Mouse (Mus musculus) neural tube, embryonic 12.5 days (tissue): ENCODE measurements at regions not wholly inside any gene's neighbourhood (a gene's known extent, or its start where the extent isn't known, plus 50 kb on each side); places are given as distances from the start of the nearest gene placed in this dataset.

Experiments used
- ATAC-seq: fragments of 200-750 bp; cut with Nextera tagmentation; 2 replicates; pipeline ENCODE4 v1.8.0; 2017; ENCODE audit warnings: low read depth, mild to moderate bottlenecking, moderate TSS enrichment, moderate library complexity; ENCODE audit not compliant: low FRiP score
- H3K27ac ChIP-seq: fragments of 300-500 bp; sonication (generic); 2 replicates; pipeline ENCODE4 v1.5.1; 2016
- H3K27me3 ChIP-seq: fragments of 300-500 bp; sonication (generic); replicated peaks from 2 replicates; pipeline ENCODE4 v1.6.1; 2016; ENCODE audit warnings: mild to moderate bottlenecking
- H3K36me3 ChIP-seq: fragments of 300-500 bp; sonication (generic); 2 replicates; pipeline ENCODE4 v1.6.1; 2016; ENCODE audit warnings: mild to moderate bottlenecking
- H3K4me1 ChIP-seq: fragments of 300-500 bp; sonication (generic); 2 replicates; pipeline ENCODE4 v1.6.1; 2016
- H3K4me2 ChIP-seq: fragments of 300-500 bp; sonication (generic); replicated peaks from 2 replicates; pipeline ENCODE4 v1.6.1; 2016; ENCODE audit warnings: mild to moderate bottlenecking
- H3K4me3 ChIP-seq: fragments of 300-500 bp; sonication (generic); 2 replicates; pipeline ENCODE4 v1.5.1; 2016
- H3K9ac ChIP-seq: fragments of 300-500 bp; sonication (generic); 2 replicates; pipeline ENCODE4 v1.6.1; 2016; ENCODE audit warnings: mild to moderate bottlenecking
- H3K9me3 ChIP-seq: fragments of 300-500 bp; sonication (generic); 2 replicates; pipeline ENCODE4 v1.6.1; 2016; ENCODE audit warnings: mild to moderate bottlenecking
- WGBS: fragments of 180-500 bp; shearing (Covaris S2); methylation state at CpG from one replicate; pipeline ENCODE4 v1.1.7; 2016; 5-methylcytosine and 5-hydroxymethylcytosine counted together

- WGBS = 77% methylated on average over 6 of the region's 6 CpGs
- Histone ChIP-seq H3K4me1 (no peaks in the 10 kb centered on the region), H3K27ac (no peak overlapping the region), H3K9me3 (no peaks in the 10 kb centered on the region), H3K9ac (no peak overlapping the region), H3K36me3 (no peaks in the 10 kb centered on the region), H3K4me3 (no peak overlapping the region), H3K4me2 (no peak overlapping the region), H3K27me3 (no peaks in the 10 kb centered on the region)
- ATAC-seq = no peak
Measured at GRCm38 (mm10) chr9:53045788-53046187, 202.1 kb downstream of the Ddx10 start.

GRCm38 (mm10) chr9:53033797-53034196 lies 214.1 kb downstream of the Ddx10 start:
- no peaks in the 10 kb centered on the region for H3K4me1 ChIP-seq
- H3K9ac ChIP-seq = no peak overlapping the region
- H3K4me3 ChIP-seq = no peak overlapping the region
- H3K9me3 ChIP-seq = no peaks in the 10 kb centered on the region
- no peaks in the 10 kb centered on the region for H3K27me3 ChIP-seq
- no peaks in the 10 kb centered on the region for H3K36me3 ChIP-seq
- H3K4me2 ChIP-seq = no peak overlapping the region
- WGBS = 84% methylated on average over 4 of the region's 4 CpGs
- H3K27ac ChIP-seq = no peak overlapping the region
- no peak for ATAC-seq

GRCm38 (mm10) chr9:53022096-53022495 lies 225.8 kb downstream of the Ddx10 start:
- Histone ChIP-seq H3K9me3 (no peaks in the 10 kb centered on the region), H3K4me1 (no peaks in the 10 kb centered on the region), H3K4me3 (no peak overlapping the region), H3K27ac (no peak overlapping the region), H3K36me3 (no peaks in the 10 kb centered on the region), H3K9ac (no peak overlapping the region), H3K4me2 (no peak overlapping the region), H3K27me3 (no peaks in the 10 kb centered on the region)
- WGBS = 78% methylated on average over 4 of the region's 4 CpGs
- ATAC-seq = no peak

- H3K36me3 ChIP-seq = no peaks in the 10 kb centered on the region
- no peak overlapping the region for H3K4me2 ChIP-seq
- H3K4me3 ChIP-seq = no peak overlapping the region
- no peak overlapping the region for H3K27ac ChIP-seq
- H3K27me3 ChIP-seq = no peaks in the 10 kb centered on the region
- no peaks in the 10 kb centered on the region for H3K9me3 ChIP-seq
- no peaks in the 10 kb centered on the region for H3K4me1 ChIP-seq
- WGBS = 91% methylated on average over 9 of the region's 9 CpGs
- no peak for ATAC-seq
- H3K9ac ChIP-seq = no peak overlapping the region
Measured at GRCm38 (mm10) chr9:53010741-53011140, 237.1 kb downstream of the Ddx10 start.

GRCm38 (mm10) chr9:53007395-53007794 lies 240.5 kb downstream of the Ddx10 start:
- no peaks in the 10 kb centered on the region for H3K4me1 ChIP-seq
- 89% methylated on average over 10 of the region's 10 CpGs for WGBS

GRCm38 (mm10) chr9:53006085-53006484 lies 241.8 kb downstream of the Ddx10 start:
- no peak overlapping the region for H3K4me2 ChIP-seq
- no peaks in the 10 kb centered on the region for H3K36me3 ChIP-seq
- no peak overlapping the region for H3K4me3 ChIP-seq
- no peaks in the 10 kb centered on the region for H3K4me1 ChIP-seq
- H3K9me3 ChIP-seq = no peaks in the 10 kb centered on the region
- no peak for ATAC-seq
- H3K27me3 ChIP-seq = no peaks in the 10 kb centered on the region
- WGBS = 77% methylated on average over 1 of the region's 1 CpGs
- H3K9ac ChIP-seq = no peak overlapping the region
- no peak overlapping the region for H3K27ac ChIP-seq

More at GRCm38 (mm10) chr9:53007395-53007794, 240.5 kb downstream of the Ddx10 start:
- Histone ChIP-seq H3K27ac (no peak overlapping the region), H3K4me2 (no peak overlapping the region), H3K9ac (no peak overlapping the region), H3K4me3 (no peak overlapping the region), H3K9me3 (no peaks in the 10 kb centered on the region), H3K27me3 (no peaks in the 10 kb centered on the region), H3K36me3 (no peaks in the 10 kb centered on the region)
- ATAC-seq = no peak

- Histone ChIP-seq H3K4me2 (no peak overlapping the region), H3K27me3 (no peaks in the 10 kb centered on the region), H3K9ac (no peak overlapping the region), H3K36me3 (no peaks in the 10 kb centered on the region), H3K27ac (no peak overlapping the region), H3K4me1 (no peaks in the 10 kb centered on the region), H3K9me3 (no peaks in the 10 kb centered on the region), H3K4me3 (no peak overlapping the region)
- 68% methylated on average over 3 of the region's 3 CpGs for whole genome bisulfite sequencing
- no peak for ATAC-seq
Measured at GRCm38 (mm10) chr9:53004253-53004978, 243.4 kb downstream of the Ddx10 start.

- H3K4me1 ChIP-seq = no peaks in the 10 kb centered on the region
- no peaks in the 10 kb centered on the region for H3K36me3 ChIP-seq
- ATAC-seq = no peak
- H3K4me3 ChIP-seq = no peak overlapping the region
- 71% methylated on average over 1 of the region's 1 CpGs for WGBS
- no peaks in the 10 kb centered on the region for H3K9me3 ChIP-seq
- H3K9ac ChIP-seq = no peak overlapping the region
- no peak overlapping the region for H3K4me2 ChIP-seq
- no peaks in the 10 kb centered on the region for H3K27me3 ChIP-seq
- H3K27ac ChIP-seq = no peak overlapping the region
Measured at GRCm38 (mm10) chr9:52976041-52976440, 271.8 kb downstream of the Ddx10 start.

GRCm38 (mm10) chr9:52965631-52966030 lies 282.2 kb downstream of the Ddx10 start:
- Histone ChIP-seq H3K9ac (no peak overlapping the region), H3K9me3 (no peaks in the 10 kb centered on the region), H3K27me3 (no peaks in the 10 kb centered on the region), H3K4me1 (no peaks in the 10 kb centered on the region), H3K4me2 (no peak overlapping the region), H3K4me3 (no peak overlapping the region), H3K36me3 (no peaks in the 10 kb centered on the region), H3K27ac (no peak overlapping the region)
- WGBS = 93% methylated on average over 4 of the region's 4 CpGs
- ATAC-seq = no peak

- WGBS = 77% methylated on average over 6 of the region's 6 CpGs
- Histone ChIP-seq H3K4me3 (no peak overlapping the region), H3K36me3 (no peaks in the 10 kb centered on the region), H3K9me3 (no peaks in the 10 kb centered on the region), H3K27ac (no peak overlapping the region), H3K4me1 (no peaks in the 10 kb centered on the region), H3K27me3 (no peaks in the 10 kb centered on the region), H3K4me2 (no peak overlapping the region), H3K9ac (no peak overlapping the region)
- no peak for ATAC-seq
Measured at GRCm38 (mm10) chr9:52959668-52960067, 280.1 kb upstream of the AI593442 start.

- Histone ChIP-seq H3K36me3 (no peaks in the 10 kb centered on the region), H3K9me3 (no peaks in the 10 kb centered on the region), H3K27ac (no peak overlapping the region), H3K27me3 (no peaks in the 10 kb centered on the region), H3K4me2 (no peak overlapping the region), H3K9ac (no peak overlapping the region), H3K4me3 (no peak overlapping the region), H3K4me1 (no peaks in the 10 kb centered on the region)
- WGBS = 66% methylated on average over 1 of the region's 1 CpGs
- ATAC-seq = no peak
Measured at GRCm38 (mm10) chr9:52957245-52957644, 277.7 kb upstream of the AI593442 start.

- Histone ChIP-seq H3K4me2 (no peak overlapping the region), H3K27ac (no peak overlapping the region), H3K27me3 (no peaks in the 10 kb centered on the region), H3K36me3 (no peaks in the 10 kb centered on the region), H3K9ac (no peak overlapping the region), H3K4me3 (no peak overlapping the region), H3K9me3 (no peaks in the 10 kb centered on the region), H3K4me1 (peaks cover 13% of the 10 kb centered on the region; the same call in 1 of the 2 replicates)
- WGBS = 75% methylated on average over 5 of the region's 5 CpGs
- no peak for ATAC-seq
Measured at GRCm38 (mm10) chr9:52944081-52944480, 264.5 kb upstream of the AI593442 start.

- no peaks in the 10 kb centered on the region for H3K36me3 ChIP-seq
- no peak overlapping the region for H3K27ac ChIP-seq
- WGBS = 32% methylated on average over 3 of the region's 3 CpGs
- H3K9ac ChIP-seq = no peak overlapping the region
- no peak for ATAC-seq
- H3K27me3 ChIP-seq = no peaks in the 10 kb centered on the region
- no peak overlapping the region for H3K4me3 ChIP-seq
- no peak overlapping the region for H3K4me2 ChIP-seq
- peaks cover 13% of the 10 kb centered on the region; the same call in 1 of the 2 replicates for H3K4me1 ChIP-seq
- no peaks in the 10 kb centered on the region for H3K9me3 ChIP-seq
Measured at GRCm38 (mm10) chr9:52941637-52941983, 262.0 kb upstream of the AI593442 start.
